Mouse (Mus musculus) cerebellum, adult (tissue): Measurements from ENCODE around the gene Gm20517.
"Not testable (repeated sequence)": the region's sequence is repeated elsewhere in the genome, so short reads cannot be mapped to it uniquely, and the experiment has no call there.

Source experiments
- ATAC-seq: cut with Nextera tagmentation; 2 replicates; pipeline ENCODE4 v1.9.2; 2017; ENCODE audit warnings: mild to moderate bottlenecking, moderate library complexity, mixed read lengths; ENCODE audit not compliant: insufficient number of reproducible peaks, low FRiP score, low TSS enrichment

Gm20517 gene

DNA sequence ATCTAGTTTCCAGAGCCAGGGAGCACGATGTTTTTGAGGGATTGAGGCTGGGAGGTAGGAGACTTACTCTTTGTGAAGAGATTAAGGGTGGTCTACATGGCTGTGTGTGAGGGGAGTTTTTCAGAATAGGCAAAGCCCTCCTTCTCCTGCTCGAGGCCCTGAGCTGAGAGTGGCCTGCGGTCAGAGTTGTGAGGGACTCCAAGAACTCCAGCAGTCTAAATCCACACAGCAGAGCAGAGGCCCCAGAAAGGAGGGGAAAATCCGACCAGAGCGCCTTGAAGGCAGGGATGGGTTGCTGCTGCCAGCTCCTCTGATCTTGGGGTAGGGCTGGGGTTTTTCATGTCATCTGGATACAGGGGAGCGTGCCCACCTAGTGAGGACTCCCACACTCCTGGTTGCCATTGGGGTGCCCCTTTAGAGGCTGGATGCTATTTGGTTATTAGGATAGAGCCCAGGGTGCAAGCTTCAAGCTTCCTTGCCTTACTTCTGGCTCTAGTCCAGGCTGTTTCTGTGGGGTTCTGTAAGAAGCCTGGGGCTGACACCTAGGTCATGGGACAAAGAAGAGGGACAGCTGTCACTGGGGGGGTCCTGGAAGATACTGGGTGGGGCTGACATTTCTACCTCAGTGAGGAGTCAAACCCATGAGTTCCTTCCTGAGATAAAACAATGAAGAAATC is 15.1 kb upstream of the Gm20517 start:
- no peak for ATAC-seq

DNA sequence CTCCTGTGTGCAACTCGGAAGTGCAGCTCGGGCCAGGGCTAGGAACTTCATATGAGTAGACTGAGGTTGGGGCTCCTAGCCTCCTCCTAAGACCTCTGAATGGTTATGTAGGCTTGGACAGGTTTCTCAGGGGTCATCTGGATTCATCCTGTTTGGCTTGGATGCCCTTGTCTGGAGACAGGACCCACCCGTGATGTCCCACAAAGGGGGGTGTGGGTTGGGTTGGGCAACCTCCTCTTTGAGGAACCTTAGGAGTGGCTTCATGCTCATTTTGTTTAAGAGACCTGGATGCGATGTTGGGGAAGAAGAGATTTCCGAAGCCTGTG is 14.6 kb upstream of the Gm20517 start:
- no peak for ATAC-seq

DNA sequence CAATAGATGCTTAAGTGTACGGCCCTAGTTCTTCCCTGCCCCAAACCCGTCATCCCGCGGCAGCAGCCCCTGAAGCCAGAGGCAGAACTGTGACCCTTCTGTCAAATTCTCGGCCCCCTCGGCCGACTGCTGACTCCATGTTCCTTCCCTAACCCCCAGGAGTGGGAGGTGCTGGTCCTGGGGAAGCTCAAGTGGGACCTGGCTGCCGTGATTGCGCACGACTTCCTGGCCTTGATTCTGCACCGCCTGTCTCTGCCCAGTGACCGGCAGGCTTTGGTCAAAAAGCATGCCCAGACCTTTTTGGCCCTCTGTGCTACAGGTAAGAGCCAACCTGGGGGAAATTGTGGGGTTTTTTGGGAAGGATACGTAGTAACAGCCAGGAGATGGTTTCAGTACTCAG is 14.1 kb upstream of the Gm20517 start:
- ATAC-seq = no peak

DNA sequence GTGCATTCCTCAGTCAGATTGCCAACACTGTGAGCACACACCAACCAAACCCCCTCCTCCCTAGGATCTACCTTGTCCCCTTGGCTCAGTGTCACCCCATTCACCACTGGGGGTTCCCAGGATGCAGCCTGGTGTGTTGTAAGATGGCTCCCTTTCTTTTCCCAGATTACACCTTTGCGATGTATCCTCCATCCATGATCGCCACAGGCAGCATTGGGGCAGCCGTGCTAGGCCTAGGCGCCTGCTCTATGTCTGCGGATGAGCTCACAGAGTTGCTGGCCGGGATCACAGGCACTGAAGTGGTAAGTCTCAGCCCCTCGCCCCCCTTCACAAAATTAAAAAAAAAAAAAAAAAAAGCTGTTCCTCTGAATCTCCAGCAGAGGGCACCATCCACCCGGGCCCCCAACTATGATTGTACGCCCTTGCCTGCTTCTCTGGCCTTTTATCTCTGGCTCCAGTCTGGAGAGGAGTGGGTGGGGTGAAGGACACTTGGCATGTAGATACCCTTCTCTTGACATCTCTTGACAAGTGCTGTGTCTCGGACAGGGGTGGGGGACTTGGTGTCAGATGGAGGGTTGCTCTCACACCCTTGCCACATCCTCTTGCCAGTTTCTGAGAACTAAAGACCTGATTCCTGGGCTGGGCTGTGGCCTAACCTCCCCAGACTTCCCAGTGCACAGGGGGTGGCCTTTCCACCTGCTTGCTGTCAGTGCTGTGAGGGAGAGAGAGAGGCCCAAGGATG is 13.4 kb upstream of the Gm20517 start:
- ATAC-seq = no peak

DNA sequence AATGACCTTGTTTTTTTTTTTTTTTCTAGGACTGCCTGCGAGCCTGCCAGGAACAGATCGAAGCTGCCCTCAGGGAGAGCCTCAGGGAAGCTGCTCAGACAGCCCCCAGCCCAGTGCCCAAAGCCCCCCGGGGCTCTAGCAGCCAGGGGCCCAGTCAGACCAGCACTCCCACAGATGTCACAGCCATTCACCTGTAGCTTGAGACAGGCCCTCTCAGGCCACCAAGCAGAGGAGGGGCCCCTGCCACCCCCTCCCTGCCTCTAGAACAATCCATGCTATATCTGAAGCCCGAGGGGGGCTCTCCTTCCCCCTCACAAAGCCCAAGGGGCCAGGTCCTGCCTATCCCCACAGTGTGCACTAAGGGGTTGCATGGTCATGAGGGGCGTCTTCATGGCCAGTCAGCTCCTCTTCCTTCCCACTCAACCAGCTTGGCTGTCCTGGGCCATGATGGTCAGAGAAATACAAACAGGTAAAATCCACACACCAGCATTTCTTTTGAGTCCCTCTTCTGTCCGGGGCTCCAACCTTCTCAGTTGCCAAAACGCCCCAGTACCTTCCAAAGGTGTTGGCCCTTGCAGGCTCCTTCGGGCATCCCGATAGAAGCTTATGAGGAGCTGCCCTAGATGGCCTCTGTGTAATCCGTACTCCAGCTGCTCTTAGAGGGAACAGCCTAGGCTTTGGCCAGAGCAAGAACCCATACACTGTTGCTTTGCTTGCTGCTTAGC is 12.6 kb upstream of the Gm20517 start:
- not testable (repeated sequence) for ATAC-seq

DNA sequence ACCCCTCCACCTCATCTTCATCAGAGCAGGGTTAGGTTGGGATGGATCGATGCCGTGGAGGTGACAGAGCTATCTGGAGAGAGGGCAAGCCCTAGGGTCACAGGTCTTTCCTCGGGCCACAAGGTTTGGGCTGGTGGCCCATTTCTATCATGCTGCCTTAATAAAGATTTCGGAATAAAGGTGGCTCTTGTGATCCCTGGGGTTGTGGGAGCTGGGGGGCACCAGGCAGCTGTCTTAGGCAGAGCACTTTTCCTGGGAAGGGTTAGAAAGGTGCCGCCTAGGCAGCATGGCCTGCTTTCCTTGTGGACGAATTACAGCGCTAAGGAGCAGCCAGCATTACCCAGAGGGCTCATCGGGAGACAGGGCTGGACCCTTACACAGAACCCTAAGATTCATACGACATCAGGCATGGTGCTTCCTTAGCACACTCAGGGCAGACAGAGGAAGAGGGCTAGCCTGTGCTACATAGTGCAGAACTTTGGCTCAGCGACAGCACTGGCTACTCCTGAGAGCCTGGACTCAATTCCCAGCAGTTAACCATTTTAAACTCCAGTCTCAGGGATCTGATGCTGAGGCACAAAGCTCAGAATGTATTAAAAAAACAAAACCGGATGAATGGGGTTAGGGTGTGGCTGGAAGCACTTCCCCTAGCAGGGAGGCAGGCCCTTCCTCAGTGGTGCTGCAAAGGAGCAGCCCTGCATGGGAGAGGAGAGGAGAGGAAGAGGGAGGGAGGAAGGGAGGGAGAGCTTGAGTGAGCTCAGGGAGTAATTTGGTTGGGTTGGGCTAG is 11.7 kb upstream of the Gm20517 start:
- no peak for ATAC-seq

DNA sequence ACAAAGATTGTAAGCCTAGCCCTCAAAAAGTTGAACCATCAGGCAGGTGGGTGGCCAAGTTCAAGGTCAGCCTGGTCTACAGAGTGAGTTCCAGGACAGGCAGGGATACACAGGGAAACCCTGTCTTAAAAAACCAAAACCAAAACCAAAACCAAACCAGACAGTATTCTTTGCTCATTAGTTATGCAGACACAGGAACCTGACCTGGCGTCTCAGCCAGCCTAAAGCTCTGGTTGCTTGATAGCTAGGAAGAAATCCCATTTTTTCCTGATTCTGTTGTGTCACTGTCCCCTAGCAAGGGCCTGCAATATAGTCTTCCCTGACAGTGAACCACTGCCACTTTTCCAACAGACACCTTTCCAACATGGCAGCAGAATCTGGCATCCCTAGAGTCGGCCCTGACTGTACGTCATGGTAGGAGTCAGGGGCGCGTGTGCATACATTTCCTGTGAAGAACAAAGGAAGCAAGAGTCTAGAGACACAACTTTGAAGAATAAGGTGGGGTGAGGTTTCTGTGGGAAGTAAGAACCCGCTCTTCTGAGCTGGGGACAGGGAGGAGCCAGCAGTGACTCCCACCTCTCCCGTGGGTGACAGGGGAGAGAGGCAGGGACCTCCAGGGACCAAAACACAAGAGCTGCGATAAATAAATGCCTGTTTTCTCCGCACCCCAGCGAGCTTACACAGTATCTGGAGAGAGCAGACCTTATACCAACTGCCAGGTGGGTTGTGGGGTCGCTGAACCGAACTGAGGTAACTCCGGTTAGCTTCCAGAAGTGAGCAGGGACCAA is 10.6 kb upstream of the Gm20517 start:
- no peak for ATAC-seq

DNA sequence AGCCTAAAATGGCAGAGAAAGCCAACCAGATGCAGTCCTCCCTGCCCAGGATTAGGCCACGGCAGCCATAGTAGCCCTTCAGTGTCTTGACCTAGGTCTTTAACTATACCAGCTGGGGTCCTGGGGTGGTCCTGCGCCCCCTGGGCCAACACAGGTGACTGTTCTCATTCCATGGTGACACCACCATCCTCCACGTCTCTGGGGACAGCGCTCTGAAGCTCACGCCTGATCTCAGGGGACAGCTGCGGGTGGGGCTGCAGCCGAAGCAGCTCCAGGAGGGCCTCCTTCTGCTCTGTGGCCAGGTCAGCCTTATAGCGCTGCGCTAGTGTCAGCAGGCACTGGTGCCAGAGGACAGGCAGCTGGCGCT is 10.0 kb upstream of the Gm20517 start:
- ATAC-seq = no peak

DNA sequence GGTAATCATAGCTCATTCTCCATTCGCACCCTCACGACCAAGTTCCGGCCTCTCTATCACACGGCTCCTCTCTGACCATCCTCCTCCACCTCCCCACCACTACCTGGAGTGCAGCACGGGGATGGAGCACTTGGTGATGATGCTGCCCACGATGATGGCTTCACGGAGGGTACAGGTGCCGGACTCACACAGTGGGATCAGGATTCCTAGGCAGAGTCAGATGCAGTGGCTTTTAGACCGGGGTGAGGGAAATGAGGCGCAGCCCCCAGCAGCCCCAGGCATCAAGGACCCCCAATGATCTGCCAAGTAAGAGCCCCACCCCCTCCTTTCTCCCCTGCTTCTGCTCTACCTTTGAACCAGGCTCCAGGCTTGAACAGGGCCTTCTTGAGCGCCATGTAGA is 9.1 kb upstream of the Gm20517 start:
- ATAC-seq = no peak

DNA sequence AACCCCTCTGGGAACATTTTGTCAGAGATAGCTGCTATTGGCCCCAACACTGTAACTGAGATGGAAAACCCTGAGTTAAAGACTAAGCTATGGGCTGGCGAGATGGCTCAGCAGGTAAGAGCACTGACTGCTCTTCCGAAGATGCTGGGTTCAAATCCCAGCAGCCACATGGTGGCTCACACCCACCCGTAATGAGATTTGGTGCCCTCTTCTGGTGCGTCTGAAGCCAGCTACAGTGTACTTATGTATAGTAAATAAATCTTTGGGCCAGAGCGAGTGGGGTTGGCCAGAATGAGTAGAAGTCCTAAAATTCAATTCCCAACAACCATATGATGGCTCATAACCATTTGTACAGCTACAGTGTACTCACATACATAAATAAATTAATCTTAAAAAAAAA is 5.2 kb upstream of the Gm20517 start:
- ATAC-seq = no peak

DNA sequence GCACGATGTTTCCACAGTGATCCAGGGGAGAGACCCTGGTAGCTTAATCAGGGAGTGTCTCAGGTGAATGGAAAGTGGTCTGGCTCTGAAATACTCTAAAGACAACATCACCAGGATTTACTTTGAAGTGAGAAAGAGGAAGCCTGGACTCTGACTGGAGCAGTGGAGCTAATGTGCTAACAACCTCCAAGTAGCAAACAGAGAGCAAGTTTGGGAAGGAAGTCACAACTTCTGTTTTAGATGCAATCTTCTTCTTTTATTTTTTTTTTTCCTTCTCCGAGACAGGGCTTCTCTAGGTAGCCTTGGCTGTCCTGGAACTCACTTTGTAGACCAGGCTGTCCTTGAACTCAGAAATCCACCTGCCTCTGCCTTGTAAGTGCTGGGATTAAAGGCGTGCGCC is 2.2 kb upstream of the Gm20517 start:
- no peak for ATAC-seq

DNA sequence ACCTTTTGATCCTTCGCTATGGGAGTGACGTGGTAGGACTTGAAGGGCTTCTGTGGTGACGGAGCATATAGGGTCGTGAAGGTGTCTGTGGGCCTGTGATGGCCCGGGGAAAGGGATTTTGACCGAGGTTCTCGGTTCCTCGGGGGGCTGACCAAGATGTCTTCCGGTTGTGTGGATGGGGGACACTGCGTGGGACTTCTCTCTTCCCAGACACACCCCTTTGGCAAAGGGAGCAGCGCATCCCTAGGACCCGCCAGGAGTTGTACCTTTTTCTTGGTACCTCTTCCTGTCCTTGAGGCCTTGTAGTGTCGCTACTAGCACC is 233 bp downstream of the Gm20517 start:
- no peak for ATAC-seq

DNA sequence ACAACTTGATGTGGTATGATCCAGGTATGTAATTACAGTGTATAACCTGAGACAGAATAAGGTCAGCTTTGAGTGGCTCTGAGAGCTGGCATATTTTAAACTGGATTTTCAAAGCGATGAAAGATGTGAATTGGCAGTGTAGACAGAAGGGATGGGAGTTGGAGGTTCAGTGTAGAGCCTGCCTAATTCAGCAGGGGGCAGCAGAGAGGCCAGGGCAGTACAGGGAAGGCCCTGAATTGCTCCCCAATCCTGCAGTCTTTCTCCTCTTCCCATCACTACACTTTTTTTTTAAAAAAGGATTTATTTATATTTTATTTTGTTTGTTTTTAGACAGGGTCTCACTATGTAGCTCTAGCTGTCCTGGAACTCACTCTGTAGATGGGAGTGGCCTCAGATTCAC is 2.6 kb downstream of the Gm20517 start:
- no peak for ATAC-seq

DNA sequence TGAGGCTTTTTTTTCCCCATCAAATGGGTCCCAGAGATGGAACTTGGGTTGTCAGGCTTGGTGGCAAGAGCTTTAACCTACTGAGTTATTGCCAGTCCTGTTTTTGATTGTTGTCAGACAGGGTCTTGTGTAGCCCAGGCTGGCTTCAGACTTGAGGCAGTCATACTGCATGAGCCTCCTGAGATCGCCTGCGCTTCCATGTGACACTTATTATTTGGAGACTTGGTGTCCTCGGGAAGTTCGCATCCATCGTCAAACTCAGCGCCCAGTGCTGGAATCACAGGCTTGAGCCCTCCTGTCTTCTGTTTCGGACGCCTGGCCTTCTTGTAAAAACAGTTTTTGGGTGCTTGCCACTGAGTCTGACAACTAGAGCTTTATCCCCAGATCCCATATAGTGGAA is 4.7 kb downstream of the Gm20517 start:
- no peak for ATAC-seq

DNA sequence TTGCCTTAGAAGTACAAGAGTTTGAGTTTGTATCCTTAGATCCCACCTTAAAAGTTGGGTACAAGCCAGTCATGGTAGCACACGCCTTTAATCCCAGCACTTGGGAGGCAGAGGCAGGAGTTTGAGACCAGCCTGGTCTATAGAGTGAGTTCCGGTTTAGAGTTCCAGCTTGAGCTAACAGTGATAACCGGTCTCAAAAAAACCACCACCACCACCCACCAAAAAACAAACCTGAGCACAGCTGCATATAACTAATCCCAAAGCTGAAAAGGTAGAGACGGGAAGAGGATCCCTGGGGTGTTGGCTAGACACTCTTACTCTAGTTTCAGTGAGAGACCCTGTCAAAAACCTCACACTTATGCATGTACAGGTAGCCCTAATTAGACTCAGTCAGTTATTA is 5.3 kb downstream of the Gm20517 start:
- ATAC-seq = no peak

DNA sequence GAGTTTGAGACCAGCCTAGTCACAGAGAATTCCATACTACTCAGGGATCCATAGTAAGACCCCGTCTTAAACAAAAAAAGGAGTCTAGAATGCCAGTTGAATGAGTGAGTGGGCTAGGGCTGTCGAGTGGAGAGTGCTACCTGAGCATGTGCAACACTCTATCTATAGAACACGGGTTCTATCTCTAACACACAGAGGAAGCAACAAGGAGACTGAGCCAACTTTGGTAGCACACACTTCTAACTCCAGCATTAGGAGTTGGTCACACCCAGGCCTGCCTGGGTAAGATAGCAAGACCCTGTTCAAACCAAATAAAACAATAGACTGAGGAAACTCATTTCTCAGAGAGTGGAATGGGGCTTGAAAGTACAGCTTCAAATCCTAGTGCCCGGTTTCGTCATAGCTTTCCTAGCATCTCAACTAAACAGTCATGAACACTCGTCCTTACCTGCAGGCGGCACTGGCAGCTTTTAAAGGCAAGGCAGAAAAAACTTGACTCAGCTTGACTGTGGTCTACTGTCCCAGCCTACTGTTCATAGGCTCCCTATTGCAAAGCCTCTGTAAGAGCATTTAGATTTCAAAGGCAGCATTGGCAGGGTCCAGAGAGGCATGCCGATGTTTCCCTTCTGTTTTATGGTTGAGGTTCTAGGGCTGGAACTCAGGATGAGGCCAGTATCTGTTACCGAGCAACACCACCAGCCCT is 6.4 kb downstream of the Gm20517 start:
- ATAC-seq = no peak

DNA sequence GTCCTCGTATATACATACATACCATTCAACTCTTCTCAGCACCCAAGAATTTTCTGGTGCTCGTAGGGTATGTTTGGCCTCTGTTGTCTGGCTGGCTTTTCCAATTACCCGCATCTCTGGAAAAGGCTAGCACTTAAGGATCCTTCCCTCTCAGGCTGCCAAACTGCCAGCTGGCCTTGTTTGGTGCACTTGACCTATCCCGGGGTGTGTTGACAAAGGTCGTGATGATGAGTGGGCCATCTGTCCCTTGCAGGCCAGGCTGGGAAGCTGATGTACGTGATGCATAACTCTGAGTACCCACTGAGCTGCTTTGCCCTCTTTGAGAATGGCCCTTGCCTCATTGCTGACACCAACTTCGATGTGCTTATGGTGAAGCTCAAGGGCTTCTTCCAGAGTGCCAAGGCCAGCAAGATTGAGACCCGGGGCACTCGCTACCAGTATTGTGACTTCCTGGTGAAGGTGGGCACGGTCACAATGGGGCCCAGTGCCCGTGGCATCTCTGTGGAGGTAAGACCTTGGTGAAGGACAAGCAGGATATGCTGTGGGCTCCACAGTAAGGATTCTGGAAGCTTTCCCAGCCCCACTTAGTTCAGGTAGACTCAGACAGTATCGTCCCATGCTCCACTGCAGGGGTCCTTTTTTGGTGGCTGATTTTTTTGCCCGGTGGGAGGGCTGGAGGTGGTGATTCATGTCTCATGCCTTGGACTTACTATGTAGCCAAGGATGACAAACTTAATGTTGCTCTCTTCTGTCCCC is 7.3 kb downstream of the Gm20517 start:
- no peak for ATAC-seq

DNA sequence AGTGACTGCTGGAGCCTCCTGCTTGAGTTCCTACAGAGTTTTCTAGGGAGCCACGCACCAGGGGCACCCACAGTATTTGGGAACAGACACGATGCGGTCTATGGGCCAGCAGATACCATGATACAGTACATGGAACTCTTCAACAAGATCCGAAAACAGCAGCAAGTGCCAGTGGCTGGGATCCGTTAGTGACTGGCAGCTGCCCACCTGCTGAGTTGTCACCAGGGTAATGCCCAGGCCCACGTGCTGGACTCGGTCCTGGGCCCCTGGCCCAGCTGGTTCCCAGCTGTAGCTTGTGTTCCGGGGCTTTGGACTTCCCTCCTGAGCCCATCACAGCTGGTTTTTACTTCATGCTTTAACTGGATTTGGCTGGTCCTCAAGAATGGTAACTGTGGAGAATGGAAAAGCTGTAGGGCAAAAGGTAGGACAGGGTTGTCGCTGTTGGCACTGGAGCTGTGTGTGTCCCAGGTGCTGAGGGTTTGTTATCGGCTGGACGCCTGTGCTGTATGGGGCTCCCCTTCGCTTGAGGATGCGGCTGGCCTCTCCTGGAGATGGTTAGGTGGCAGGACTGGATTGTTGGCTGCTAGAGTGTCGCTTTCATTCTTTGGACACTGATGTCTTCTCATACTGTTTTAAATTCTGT is 11.6 kb downstream of the Gm20517 start:
- no peak for ATAC-seq

DNA sequence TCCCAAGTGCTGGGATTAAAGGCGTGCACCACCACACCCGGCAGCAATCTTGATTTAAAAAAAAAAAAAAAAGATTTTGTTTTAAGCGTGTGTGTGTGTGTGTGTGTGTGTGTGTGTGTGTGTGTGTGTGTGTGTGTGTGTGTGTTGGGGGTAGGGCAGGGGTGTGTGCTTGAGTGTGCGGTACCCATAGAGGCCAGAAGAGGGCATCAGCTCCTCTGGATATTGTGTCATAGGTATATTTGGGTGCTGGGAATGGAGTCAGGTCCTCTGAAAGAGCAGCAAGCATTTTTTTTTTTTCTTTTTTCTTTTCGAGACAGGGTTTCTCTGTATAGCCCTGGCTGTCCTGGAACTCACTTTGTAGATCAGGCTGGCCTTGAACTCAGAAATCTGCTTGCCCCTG is 13.2 kb downstream of the Gm20517 start:
- ATAC-seq = not testable (repeated sequence)
